Mouse (Mus musculus) C2C12 (cell line): ENCODE data around the gene Cd79a.

ENCODE experiments used
- CTCF ChIP-seq: IDR thresholded peaks from one replicate; pipeline ENCODE4 v1.5.1; 2011; ENCODE audit not compliant: control insufficient read depth, insufficient read depth, insufficient read length
- MAX ChIP-seq: IDR thresholded peaks from one replicate; pipeline ENCODE4 v1.6.1; 2011; ENCODE audit warnings: mild to moderate bottlenecking, control low read depth
- MYOD1 ChIP-seq: IDR thresholded peaks from one replicate; pipeline ENCODE4 v1.6.1; 2011; ENCODE audit warnings: low read depth; ENCODE audit not compliant: control insufficient read depth, insufficient read length

- TF ChIP-seq MYOD1 (no peak), CTCF (no peak), MAX (no peak)
Measured at GRCm38 (mm10) chr7:24887096-24887495, 10.1 kb upstream of the Cd79a start.
